Mouse (Mus musculus) forebrain, embryonic 12.5 days (tissue): Measurements from ENCODE around the gene Mymx. TPM values are rescaled to one million over a fixed set of nuclear protein-coding genes. Genes with fewer than 3 reads are reported as not detected.
"Not testable (repeated sequence)": the region's sequence is repeated elsewhere in the genome, so short reads cannot be mapped to it uniquely, and the experiment has no call there.

Experiments
- ATAC-seq: fragments of 200-750 bp; cut with Nextera tagmentation; 2 replicates; pipeline ENCODE4 v1.8.0; 2017; ENCODE audit warnings: moderate TSS enrichment; ENCODE audit not compliant: low FRiP score
- H3K27ac ChIP-seq: fragments of 300-500 bp; sonication (generic); 2 replicates; pipeline ENCODE4 v1.5.1; 2016; ENCODE audit warnings: mild to moderate bottlenecking
- H3K27me3 ChIP-seq: fragments of 300-500 bp; sonication (generic); 2 replicates; pipeline ENCODE4 v1.6.1; 2016; ENCODE audit warnings: mild to moderate bottlenecking
- H3K36me3 ChIP-seq: fragments of 300-500 bp; sonication (generic); replicated peaks from 2 replicates; pipeline ENCODE4 v1.6.1; 2016; ENCODE audit warnings: mild to moderate bottlenecking
- H3K4me1 ChIP-seq: fragments of 300-500 bp; sonication (generic); 2 replicates; pipeline ENCODE4 v1.6.1; 2016
- H3K4me2 ChIP-seq: fragments of 300-500 bp; sonication (generic); 2 replicates; pipeline ENCODE4 v1.6.1; 2016; ENCODE audit warnings: mild to moderate bottlenecking, moderate library complexity
- H3K4me3 ChIP-seq: fragments of 300-500 bp; sonication (generic); replicated peaks from 2 replicates; pipeline ENCODE4 v1.5.1; 2016; ENCODE audit warnings: mild to moderate bottlenecking
- H3K9ac ChIP-seq: fragments of 300-500 bp; sonication (generic); 2 replicates; pipeline ENCODE4 v1.6.1; 2016; ENCODE audit warnings: mild to moderate bottlenecking
- H3K9me3 ChIP-seq: fragments of 300-500 bp; sonication (generic); 2 replicates; pipeline ENCODE4 v1.6.1; 2016
- whole genome bisulfite sequencing: fragments of 180-500 bp; shearing (Covaris S2); methylation state at CpG from one replicate; pipeline ENCODE4 v1.1.7; 2016; 5-methylcytosine and 5-hydroxymethylcytosine counted together
- polyA plus RNA-seq: library from polyadenylated mRNA; unstranded; fragments of >200 nt; fragmentation: Nextera tagmentation; extraction: Ambion mirVana; gene quantifications from 2 replicates; pipeline ENCODE4 v1.2.1, GENCODE M21; 2016

The Mymx gene
- polyA plus RNA-seq, 1 experiment from 2014 or later, result 0.24 TPM

DNA sequence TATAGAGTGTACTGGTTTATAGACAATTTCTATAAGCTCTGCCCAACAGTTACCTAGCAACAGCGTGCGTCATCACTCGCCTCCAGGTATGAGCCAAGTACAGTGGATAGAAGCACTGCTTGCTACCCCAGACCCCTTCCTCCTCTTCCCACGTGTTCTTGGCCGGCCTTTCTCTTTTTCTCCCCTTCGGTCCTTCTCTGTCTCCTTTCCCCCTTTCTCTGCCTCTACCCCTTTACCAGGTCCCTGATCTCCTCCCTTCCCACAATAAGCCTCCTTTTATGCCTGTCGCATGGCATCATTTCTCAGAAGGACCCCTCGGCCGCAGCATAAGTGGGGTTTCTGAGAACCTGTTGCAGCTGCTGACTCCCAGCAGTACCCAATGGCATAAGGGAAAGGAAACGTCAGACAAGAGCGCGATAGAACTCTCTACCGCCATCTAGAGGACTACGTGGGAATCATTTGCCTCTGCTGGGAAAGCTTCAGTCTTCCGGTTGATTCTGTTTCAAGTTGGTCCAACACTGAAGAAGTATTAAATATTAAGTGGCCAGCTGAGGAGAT lies 24.8 kb upstream of the Mymx start:
- no peak overlapping the region for H3K9ac ChIP-seq
- no peaks in the 10 kb centered on the region for H3K9me3 ChIP-seq
- H3K4me3 ChIP-seq, result 0 out of 2 replicates have a peak overlapping the region, but pooled peaks have one; percentile 10
- 20% methylated on average over 15 of the region's 15 CpGs for WGBS
- no peaks in the 10 kb centered on the region for H3K36me3 ChIP-seq
- peak overlapping the region; percentile 36 for H3K4me2 ChIP-seq
- H3K27me3 ChIP-seq, result peaks cover 13% of the 10 kb centered on the region
- ATAC-seq, result no peak
- no peak overlapping the region for H3K27ac ChIP-seq
- peaks cover 18% of the 10 kb centered on the region for H3K4me1 ChIP-seq

DNA sequence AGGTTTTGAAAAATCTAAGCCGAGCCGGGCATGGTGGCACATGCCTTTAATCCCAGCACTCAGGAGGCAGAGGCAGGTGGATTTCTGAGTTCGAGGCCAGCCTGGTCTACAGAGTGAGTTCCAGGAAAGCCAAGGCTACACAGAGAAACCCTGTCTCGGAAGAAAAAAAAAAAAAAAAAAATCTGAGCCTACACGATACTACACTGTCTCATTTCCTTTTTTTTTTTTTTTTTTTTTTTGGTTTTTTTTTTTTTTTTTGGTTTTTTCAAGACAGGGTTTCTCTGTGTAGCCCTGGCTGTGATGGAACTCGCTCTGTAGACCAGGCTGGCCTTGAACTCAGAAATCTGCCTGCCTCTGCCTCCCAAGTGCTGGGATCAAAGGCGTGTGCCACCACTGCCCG lies 21.5 kb upstream of the Mymx start:
- WGBS, result 93% methylated on average over 8 of the region's 8 CpGs
- H3K9me3 ChIP-seq, result not testable (repeated sequence)

DNA sequence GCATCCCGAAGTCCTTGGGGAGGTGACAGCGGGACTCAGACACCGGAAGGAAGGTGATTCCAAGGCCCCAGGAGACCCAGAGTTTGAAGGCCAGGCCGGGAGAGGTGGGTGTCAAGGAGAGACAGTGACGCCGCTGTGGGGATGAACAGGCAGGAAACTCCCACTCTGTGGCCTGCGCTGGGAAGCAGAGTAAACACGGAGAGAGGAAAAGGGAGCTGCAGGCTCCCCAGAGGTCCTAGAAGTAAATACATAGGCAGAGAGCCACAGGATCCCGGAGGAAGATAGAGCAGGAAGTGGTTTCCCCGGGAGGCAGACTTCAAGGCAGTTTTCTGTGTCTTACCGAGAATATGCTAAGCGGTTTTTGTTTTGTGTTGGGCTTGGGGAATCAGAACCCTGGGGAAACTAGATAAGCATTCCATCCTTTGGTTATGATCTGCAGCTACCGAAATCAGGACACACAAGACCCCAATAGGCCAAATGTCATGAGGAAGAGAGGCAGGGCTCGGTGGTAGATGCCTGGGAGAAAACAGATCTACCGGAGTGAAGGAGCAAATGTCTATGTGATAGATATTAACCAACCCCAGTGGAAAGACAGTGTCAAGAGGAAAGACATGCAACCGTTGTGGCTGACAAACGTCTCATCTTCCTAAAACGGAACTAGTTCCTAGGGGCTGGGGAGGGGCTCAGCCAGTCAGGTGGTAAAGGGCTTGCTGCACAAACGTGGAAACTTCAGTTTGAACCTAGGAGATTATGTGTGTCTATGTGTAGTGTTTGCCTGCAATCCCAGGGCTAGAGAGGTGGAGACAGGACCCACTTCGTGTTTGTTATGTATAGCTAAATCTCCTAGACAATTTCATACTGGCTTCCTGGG lies 17.7 kb upstream of the Mymx start:
- peak overlapping the region; percentile 27 for H3K4me2 ChIP-seq
- 0 out of 2 replicates have a peak overlapping the region, but pooled peaks have one; percentile 22 for H3K9ac ChIP-seq
- no peaks in the 10 kb centered on the region for H3K9me3 ChIP-seq
- no peaks in the 10 kb centered on the region for H3K36me3 ChIP-seq
- H3K4me1 ChIP-seq, result peaks cover 9% of the 10 kb centered on the region
- peak overlapping the region; percentile 33; the same call in 1 of the 2 replicates for H3K27ac ChIP-seq
- H3K4me3 ChIP-seq, result no peak overlapping the region; the same call in 1 of the 2 replicates
- peaks cover 4% of the 10 kb centered on the region; the same call in 1 of the 2 replicates for H3K27me3 ChIP-seq
- WGBS, result 37% methylated on average over 20 of the region's 20 CpGs
- ATAC-seq, result no peak

More for the DNA sequence above, 21.5 kb upstream of the Mymx start:
- H3K4me3 ChIP-seq, ATAC-seq, H3K9ac ChIP-seq, H3K4me2 ChIP-seq, H3K27me3 ChIP-seq, H3K36me3 ChIP-seq, H3K27ac ChIP-seq: not testable (repeated sequence)
- peaks cover 13% of the 10 kb centered on the region for H3K4me1 ChIP-seq

DNA sequence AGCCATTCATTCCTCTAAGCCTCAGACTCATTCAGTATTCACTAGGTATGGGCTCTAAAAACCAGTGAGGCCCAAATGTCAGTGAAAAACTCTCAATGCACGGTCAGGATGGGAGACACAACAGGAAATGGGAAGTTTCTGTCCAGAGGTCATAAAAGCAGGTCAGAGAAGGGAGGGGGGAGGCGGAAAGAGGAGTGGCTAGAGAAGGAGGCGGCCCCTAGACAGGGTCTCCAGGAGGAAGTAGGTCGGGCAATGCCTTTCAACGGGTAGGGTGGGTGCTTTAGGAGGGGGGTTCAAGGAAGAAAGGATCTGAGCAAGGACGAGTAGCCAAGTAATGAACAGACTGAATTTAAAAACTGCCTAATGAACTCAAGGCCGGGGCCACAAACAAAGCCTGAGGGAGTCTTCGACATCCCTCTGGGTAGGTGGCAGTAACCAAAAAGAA lies 17.1 kb upstream of the Mymx start:
- WGBS, result 12% methylated on average over 8 of the region's 8 CpGs
- H3K4me3 ChIP-seq, result no peak overlapping the region; the same call in 1 of the 2 replicates
- H3K4me2 ChIP-seq, result peak overlapping the region; percentile 27

DNA sequence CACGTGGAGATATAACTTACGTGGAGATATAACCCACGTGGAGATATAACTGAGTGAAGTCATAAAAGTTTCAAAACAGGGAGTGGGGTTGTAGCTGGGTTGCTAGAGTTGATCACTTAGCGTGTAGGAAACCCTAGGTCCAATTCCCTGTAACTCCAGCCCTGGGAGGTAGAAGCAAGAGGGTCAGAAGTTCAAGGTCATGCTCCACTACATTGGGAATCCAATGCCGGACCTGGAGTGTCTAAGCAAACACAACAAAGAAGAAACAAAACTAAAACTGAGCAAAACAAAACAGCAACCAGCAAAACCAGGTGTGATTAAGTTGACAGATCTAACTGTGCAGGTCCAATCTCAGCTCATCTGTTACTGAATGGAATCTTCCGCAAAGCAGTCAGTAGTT lies 15.8 kb upstream of the Mymx start:
- Histone ChIP-seq H3K4me3 (no peak overlapping the region), H3K9me3 (no peaks in the 10 kb centered on the region), H3K9ac (no peak overlapping the region), H3K36me3 (no peaks in the 10 kb centered on the region), H3K4me2 (no peak overlapping the region), H3K27me3 (peaks cover 4% of the 10 kb centered on the region; the same call in 1 of the 2 replicates), H3K4me1 (peaks cover 9% of the 10 kb centered on the region), H3K27ac (no peak overlapping the region)
- WGBS, result 95% methylated on average over 6 of the region's 6 CpGs
- ATAC-seq, result no peak

More for the DNA sequence above, 17.1 kb upstream of the Mymx start:
- H3K36me3 ChIP-seq, result no peaks in the 10 kb centered on the region
- 0 out of 2 replicates have a peak overlapping the region, but pooled peaks have one; percentile 33 for H3K27ac ChIP-seq
- peaks cover 4% of the 10 kb centered on the region; the same call in 1 of the 2 replicates for H3K27me3 ChIP-seq
- 0 out of 2 replicates have a peak overlapping the region, but pooled peaks have one; percentile 22 for H3K9ac ChIP-seq
- H3K9me3 ChIP-seq, result no peaks in the 10 kb centered on the region
- ATAC-seq, result no peak
- peaks cover 9% of the 10 kb centered on the region for H3K4me1 ChIP-seq

DNA sequence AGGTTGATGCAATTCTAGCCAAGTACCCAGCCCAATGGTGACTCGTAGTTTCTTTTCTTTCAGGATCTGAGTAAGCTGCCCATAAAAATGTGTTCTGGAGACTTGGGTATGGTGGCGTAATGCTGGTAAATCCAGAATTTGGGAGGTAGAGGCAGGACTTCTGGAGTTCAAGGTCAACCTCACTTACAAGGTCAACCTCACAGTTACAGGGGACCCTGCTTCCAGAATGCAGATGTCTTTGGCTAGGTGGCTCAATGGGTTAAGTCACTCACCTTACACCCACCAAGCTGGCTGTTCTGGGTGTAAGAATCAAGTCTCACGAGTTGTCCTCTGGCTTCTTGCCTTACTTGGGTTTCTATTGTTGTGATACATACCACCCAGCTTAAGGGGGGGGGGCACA lies 14.8 kb upstream of the Mymx start:
- H3K9ac ChIP-seq, result no peak overlapping the region
- H3K27me3 ChIP-seq, result peaks cover 4% of the 10 kb centered on the region; the same call in 1 of the 2 replicates
- no peak for ATAC-seq
- H3K4me1 ChIP-seq, result peaks cover 9% of the 10 kb centered on the region
- H3K4me3 ChIP-seq, result no peak overlapping the region
- H3K27ac ChIP-seq, result no peak overlapping the region
- no peaks in the 10 kb centered on the region for H3K36me3 ChIP-seq
- WGBS, result 85% methylated on average over 3 of the region's 3 CpGs
- H3K4me2 ChIP-seq, result no peak overlapping the region
- no peaks in the 10 kb centered on the region for H3K9me3 ChIP-seq

DNA sequence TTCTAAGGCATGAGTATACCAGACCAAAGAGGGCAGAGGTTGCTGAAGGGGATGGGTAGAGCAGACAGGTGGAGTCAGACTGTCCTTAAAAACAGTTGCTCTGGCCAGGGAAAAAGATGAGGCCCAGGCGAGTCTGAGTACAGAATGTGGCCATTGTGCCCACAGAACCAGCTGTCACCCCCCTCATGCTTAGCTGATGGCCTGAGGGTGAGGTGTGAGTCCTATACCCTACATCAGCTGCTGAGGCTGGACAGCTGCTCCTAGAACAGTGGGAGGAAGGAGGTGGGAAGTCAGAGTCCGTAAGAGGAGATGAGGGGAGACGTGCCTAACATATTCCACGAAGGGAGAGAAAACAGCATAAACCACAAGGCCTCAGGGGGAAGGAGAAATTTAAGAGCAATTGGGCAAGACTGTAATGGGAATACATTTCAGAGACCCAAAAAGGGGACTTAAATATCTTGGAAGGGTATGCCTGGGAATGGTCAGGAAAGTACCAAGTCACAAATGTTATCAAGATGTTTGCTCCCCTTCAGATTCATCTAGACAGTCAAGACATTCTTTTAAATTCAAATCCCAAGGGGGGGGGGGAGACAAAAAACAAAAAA lies 14.2 kb upstream of the Mymx start:
- H3K27me3 ChIP-seq, result peaks cover 4% of the 10 kb centered on the region; the same call in 1 of the 2 replicates
- no peak overlapping the region for H3K27ac ChIP-seq
- no peak overlapping the region for H3K9ac ChIP-seq
- peaks cover 9% of the 10 kb centered on the region for H3K4me1 ChIP-seq
- ATAC-seq, result no peak
- no peaks in the 10 kb centered on the region for H3K36me3 ChIP-seq
- 74% methylated on average over 4 of the region's 4 CpGs for WGBS
- no peak overlapping the region for H3K4me2 ChIP-seq
- H3K9me3 ChIP-seq, result no peaks in the 10 kb centered on the region
- no peak overlapping the region for H3K4me3 ChIP-seq

DNA sequence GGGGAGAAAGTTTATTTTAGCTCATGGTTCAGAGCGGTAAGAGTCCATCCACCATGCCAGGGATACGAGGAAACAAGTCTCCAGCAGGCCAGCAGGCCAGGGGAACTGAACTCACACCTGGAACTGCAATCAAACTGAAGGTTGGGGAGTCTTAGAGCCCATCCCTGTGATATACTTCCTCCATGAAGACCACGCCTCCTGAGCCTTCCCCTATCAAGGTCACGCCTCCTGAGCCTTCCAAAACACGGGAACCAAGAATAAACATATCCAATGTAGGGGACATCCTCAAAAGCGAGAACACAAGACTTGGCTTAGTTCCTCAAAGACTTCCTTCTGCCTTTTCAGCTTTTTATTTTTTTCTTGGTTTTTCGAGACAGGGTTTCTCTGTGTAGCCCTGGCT lies 11.0 kb upstream of the Mymx start:
- Histone ChIP-seq H3K4me3 (no peak overlapping the region), H3K36me3 (no peaks in the 10 kb centered on the region), H3K27me3 (no peaks in the 10 kb centered on the region), H3K9me3 (no peaks in the 10 kb centered on the region), H3K4me2 (no peak overlapping the region), H3K4me1 (peaks cover 8% of the 10 kb centered on the region; the same call in 1 of the 2 replicates), H3K27ac (no peak overlapping the region), H3K9ac (no peak overlapping the region)
- no peak for ATAC-seq
- WGBS, result 90% methylated on average over 7 of the region's 7 CpGs

DNA sequence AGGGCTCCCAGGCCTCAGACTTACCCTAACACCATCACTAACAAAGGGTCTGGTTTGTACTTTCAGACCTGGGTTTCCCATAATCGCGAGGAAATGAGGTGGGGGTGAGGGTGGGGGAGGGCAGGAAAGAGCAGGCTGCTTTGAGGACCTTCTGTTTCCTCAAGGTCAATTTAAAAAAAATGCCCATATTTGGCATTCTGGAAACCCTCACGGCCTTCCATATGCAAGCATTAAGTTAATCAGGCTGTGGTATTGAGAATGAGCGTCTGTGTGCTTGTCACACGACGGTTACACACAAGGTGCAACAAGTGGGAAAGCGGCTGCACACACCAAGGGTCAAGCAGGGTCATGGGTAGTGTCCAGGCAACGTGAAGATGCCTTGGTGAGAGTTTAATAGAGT lies 10.1 kb upstream of the Mymx start:
- H3K9ac ChIP-seq, result no peak overlapping the region
- no peaks in the 10 kb centered on the region for H3K36me3 ChIP-seq
- ATAC-seq, result no peak
- WGBS, result 88% methylated on average over 8 of the region's 8 CpGs
- H3K4me3 ChIP-seq, result no peak overlapping the region
- H3K9me3 ChIP-seq, result no peaks in the 10 kb centered on the region
- no peak overlapping the region for H3K27ac ChIP-seq
- peaks cover 8% of the 10 kb centered on the region; the same call in 1 of the 2 replicates for H3K4me1 ChIP-seq
- H3K4me2 ChIP-seq, result no peak overlapping the region
- H3K27me3 ChIP-seq, result no peaks in the 10 kb centered on the region

DNA sequence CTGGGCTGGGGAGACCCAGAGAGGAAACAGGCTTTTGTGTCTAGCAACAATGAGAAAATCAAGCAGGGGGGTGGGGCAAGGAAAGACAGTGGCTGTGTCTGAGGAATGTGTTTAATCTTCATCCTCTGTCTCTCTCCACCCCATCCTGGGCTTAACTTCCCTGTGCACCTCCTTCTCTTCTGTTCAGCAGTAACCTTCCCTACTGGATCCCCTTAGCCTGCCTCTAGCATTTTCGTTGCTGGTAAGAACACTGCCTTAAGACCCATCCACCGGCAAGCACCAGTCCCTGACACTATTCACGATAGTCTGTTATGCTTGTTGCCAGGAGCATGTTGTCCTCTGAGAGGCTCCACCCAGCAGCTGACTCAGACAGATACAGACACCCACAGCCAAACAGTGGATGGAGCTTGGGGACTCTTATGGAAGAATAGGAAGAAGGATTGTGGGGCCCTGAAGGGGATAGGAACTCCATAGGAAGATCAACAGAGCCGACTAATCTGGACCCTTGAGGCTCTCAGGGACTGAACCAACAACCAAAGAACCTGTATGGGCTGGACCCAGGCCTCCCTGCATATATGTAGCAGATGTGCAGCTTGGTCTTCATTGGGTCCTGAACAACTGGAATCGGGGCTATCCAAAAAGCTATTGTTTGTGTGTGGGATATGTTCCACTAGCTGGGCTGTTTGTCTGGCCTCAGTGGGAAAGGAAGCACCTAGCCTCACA lies 8.4 kb upstream of the Mymx start:
- WGBS, result 32% methylated on average over 5 of the region's 5 CpGs

DNA sequence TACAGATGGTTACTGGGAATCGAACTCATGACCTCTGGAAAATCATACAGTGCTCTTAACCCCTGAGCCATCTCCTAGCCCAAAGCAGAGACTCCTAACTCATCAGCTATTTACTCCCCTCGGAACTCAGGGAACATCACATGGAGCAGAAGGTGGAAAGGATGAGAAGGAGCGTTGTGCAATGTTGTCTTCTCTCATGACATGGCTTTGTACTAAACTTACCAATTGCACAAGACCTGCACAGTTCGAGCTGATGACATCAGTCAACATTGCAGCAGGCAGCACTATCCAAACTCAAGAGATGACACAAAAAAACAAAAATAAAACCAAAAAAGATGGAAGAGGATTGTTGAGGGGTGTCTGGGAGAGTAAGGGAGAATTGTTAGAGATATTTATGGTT lies 6.5 kb upstream of the Mymx start:
- Histone ChIP-seq H3K9me3 (no peaks in the 10 kb centered on the region), H3K4me1 (peaks cover 8% of the 10 kb centered on the region; the same call in 1 of the 2 replicates)
- no peak for ATAC-seq

More for the DNA sequence above, 8.4 kb upstream of the Mymx start:
- no peaks in the 10 kb centered on the region for H3K9me3 ChIP-seq
- H3K4me1 ChIP-seq, result peaks cover 8% of the 10 kb centered on the region; the same call in 1 of the 2 replicates
- no peak overlapping the region for H3K27ac ChIP-seq
- no peaks in the 10 kb centered on the region for H3K36me3 ChIP-seq
- no peak overlapping the region for H3K4me3 ChIP-seq
- ATAC-seq, result no peak; the same call in 1 of the 2 replicates
- no peaks in the 10 kb centered on the region for H3K27me3 ChIP-seq
- H3K4me2 ChIP-seq, result no peak overlapping the region
- no peak overlapping the region for H3K9ac ChIP-seq

More for the DNA sequence above, 6.5 kb upstream of the Mymx start:
- Histone ChIP-seq H3K4me2 (no peak overlapping the region), H3K36me3 (no peaks in the 10 kb centered on the region), H3K27ac (no peak overlapping the region), H3K9ac (no peak overlapping the region), H3K27me3 (peaks cover 6% of the 10 kb centered on the region; the same call in 1 of the 2 replicates), H3K4me3 (no peak overlapping the region)
- WGBS, result 92% methylated on average over 4 of the region's 4 CpGs
